Comparison of ENCODE assay signal across 8 mouse cellular contexts in genomic region chr8:90908580-90909471, GRCm38 (mm10).
DNase-seq lines count a peak whose midpoint lies in the region; ATAC-seq and TF ChIP-seq lines count a peak whose summit lies in the region.

No protein-coding gene starts in this region.

- peaks cover 10% of the 10 kb centered on the region; the same call in 1 of the 2 replicates for H3K4me1 ChIP-seq in heart, embryonic 13.5 days
- no peaks in the 10 kb centered on the region for H3K4me1 ChIP-seq in kidney, postnatal 0 days (replicated peaks; ENCODE audit: insufficient read depth, low read length)
- peaks cover 14% of the 10 kb centered on the region for H3K4me1 ChIP-seq in liver, embryonic 15.5 days (replicated peaks)
- H3K4me1 ChIP-seq in neural tube, embryonic 11.5 days (ENCODE audit: control insufficient read depth, insufficient read depth, low read length) = no peaks in the 10 kb centered on the region
- H3K4me1 ChIP-seq in stomach, embryonic 16.5 days (ENCODE audit: control insufficient read depth, insufficient read depth, low read length) = peaks cover 3% of the 10 kb centered on the region

- H3K9ac ChIP-seq in heart, embryonic 13.5 days = peak overlapping the region; percentile 88
- H3K9ac ChIP-seq in kidney, postnatal 0 days (ENCODE audit: low read depth, low read length) = peak overlapping the region; percentile 74
- H3K9ac ChIP-seq in liver, embryonic 15.5 days = peak overlapping the region; percentile 74
- H3K9ac ChIP-seq in neural tube, embryonic 11.5 days (ENCODE audit: low read length) = peak overlapping the region; percentile 79
- H3K9ac ChIP-seq in stomach, embryonic 16.5 days (ENCODE audit: low read length) = peak overlapping the region; percentile 83

- H3K4me2 ChIP-seq in heart, embryonic 13.5 days = peak overlapping the region; percentile 95
- peak overlapping the region; percentile 98 for H3K4me2 ChIP-seq in kidney, postnatal 0 days (ENCODE audit: low read length)
- peak overlapping the region; percentile 96 for H3K4me2 ChIP-seq in liver, embryonic 15.5 days
- H3K4me2 ChIP-seq in neural tube, embryonic 11.5 days (ENCODE audit: low read depth) = peak overlapping the region; percentile 100
- peak overlapping the region; percentile 77 for H3K4me2 ChIP-seq in stomach, embryonic 16.5 days (ENCODE audit: low read depth, low read length)

- 0 out of 2 replicates have a peak, but pooled peaks have one; percentile 19 for TF ChIP-seq POLR2A in brain, embryonic 14.5 days (IDR thresholded peaks at IDR 0.05; ENCODE audit: borderline replicate concordance, extremely low read depth, insufficient read depth, insufficient read length, poor library complexity, severe bottlenecking)

- peak overlapping the region; percentile 87 for H3K4me3 ChIP-seq in heart, embryonic 13.5 days
- peak overlapping the region; percentile 82 for H3K4me3 ChIP-seq in kidney, postnatal 0 days (replicated peaks; ENCODE audit: low read depth, low read length)
- H3K4me3 ChIP-seq in liver, embryonic 15.5 days (replicated peaks) = peak overlapping the region; percentile 84
- H3K4me3 ChIP-seq in neural tube, embryonic 11.5 days (ENCODE audit: low read depth, low read length) = peak overlapping the region; percentile 58
- H3K4me3 ChIP-seq in stomach, embryonic 16.5 days (replicated peaks; ENCODE audit: low read length) = peak overlapping the region; percentile 73

- DNase-seq in brain, embryonic 14.5 days (ENCODE audit: low read depth) = peak; percentile 55
- peak; percentile 61 for DNase-seq in kidney, postnatal 0 days (ENCODE audit: low spot score)
- DNase-seq in neural tube, embryonic 11.5 days (ENCODE audit: low spot score) = peak; percentile 63

- H3K27ac ChIP-seq in heart, embryonic 13.5 days (replicated peaks) = peak overlapping the region; percentile 85
- H3K27ac ChIP-seq in kidney, postnatal 0 days = peak overlapping the region; percentile 77
- peak overlapping the region; percentile 84 for H3K27ac ChIP-seq in liver, embryonic 15.5 days (replicated peaks)
- peak overlapping the region; percentile 87 for H3K27ac ChIP-seq in neural tube, embryonic 11.5 days (ENCODE audit: low read depth, low read length)
- H3K27ac ChIP-seq in stomach, embryonic 16.5 days (ENCODE audit: low read length) = peak overlapping the region; percentile 84

- H3K36me3 ChIP-seq in heart, embryonic 13.5 days = no peaks in the 10 kb centered on the region
- no peaks in the 10 kb centered on the region for H3K36me3 ChIP-seq in kidney, postnatal 0 days (ENCODE audit: insufficient read depth, low read length)
- H3K36me3 ChIP-seq in liver, embryonic 15.5 days (replicated peaks) = no peaks in the 10 kb centered on the region
- H3K36me3 ChIP-seq in neural tube, embryonic 11.5 days (ENCODE audit: control insufficient read depth, insufficient read depth, low read length) = no peaks in the 10 kb centered on the region
- no peaks in the 10 kb centered on the region for H3K36me3 ChIP-seq in stomach, embryonic 16.5 days (ENCODE audit: control insufficient read depth, insufficient read depth, low read length)

- no peaks in the 10 kb centered on the region for H3K27me3 ChIP-seq in heart, embryonic 13.5 days (replicated peaks)
- no peaks in the 10 kb centered on the region for H3K27me3 ChIP-seq in kidney, postnatal 0 days (ENCODE audit: insufficient read depth, low read length)
- H3K27me3 ChIP-seq in liver, embryonic 15.5 days = peaks cover 10% of the 10 kb centered on the region
- H3K27me3 ChIP-seq in neural tube, embryonic 11.5 days (ENCODE audit: control insufficient read depth, insufficient read depth, low read length) = no peaks in the 10 kb centered on the region
- no peaks in the 10 kb centered on the region for H3K27me3 ChIP-seq in stomach, embryonic 16.5 days (ENCODE audit: control insufficient read depth, insufficient read depth, low read length)

- peak; percentile 24 for ATAC-seq in CD4-positive, CD25-positive, alpha-beta regulatory T cell, adult 4 months
- 0 out of 2 replicates have a peak, but pooled peaks have one; percentile 32 for ATAC-seq in erythroid progenitor cell, adult 5-6 weeks (replicated peaks; ENCODE audit: low FRiP score, poor library complexity, severe bottlenecking)
- peak; percentile 16 for ATAC-seq in heart, embryonic 13.5 days (ENCODE audit: extremely low read depth, insufficient number of reproducible peaks, low FRiP score, low TSS enrichment)
- peak; percentile 1; the same call in 1 of the 2 replicates for ATAC-seq in kidney, postnatal 0 days (replicated peaks; ENCODE audit: low FRiP score, low read depth)
- ATAC-seq in liver, embryonic 15.5 days (ENCODE audit: insufficient read depth) = no peak
- peak; percentile 67 for ATAC-seq in neural tube, embryonic 11.5 days (ENCODE audit: insufficient read depth, low FRiP score, low TSS enrichment)
- peak; percentile 23 for ATAC-seq in stomach, embryonic 16.5 days (ENCODE audit: insufficient read depth, low FRiP score)

- no peak for TF ChIP-seq CTCF in brain, embryonic 14.5 days (IDR thresholded peaks at IDR 0.05; ENCODE audit: borderline replicate concordance, extremely low read depth, insufficient read depth, insufficient read length)
- TF ChIP-seq CTCF in kidney, postnatal 0 days (IDR thresholded peaks at IDR 0.05; ENCODE audit: low read depth) = peak; percentile 18; the same call in 1 of the 2 replicates

- WGBS in heart, embryonic 13.5 days = under 1% methylated on average over 75 of the region's 89 CpGs
- under 1% methylated on average over 55 of the region's 89 CpGs for WGBS in kidney, postnatal 0 days
- WGBS in liver, embryonic 15.5 days (ENCODE audit: insufficient replicate concordance) = under 1% methylated on average over 89 of the region's 89 CpGs
- under 1% methylated on average over 63 of the region's 89 CpGs for WGBS in neural tube, embryonic 11.5 days
- under 1% methylated on average over 75 of the region's 89 CpGs for WGBS in stomach, embryonic 16.5 days

- no peaks in the 10 kb centered on the region for H3K9me3 ChIP-seq in heart, embryonic 13.5 days
- no peaks in the 10 kb centered on the region for H3K9me3 ChIP-seq in kidney, postnatal 0 days (replicated peaks; ENCODE audit: low read length)
- H3K9me3 ChIP-seq in liver, embryonic 15.5 days (replicated peaks) = no peaks in the 10 kb centered on the region
- H3K9me3 ChIP-seq in neural tube, embryonic 11.5 days (ENCODE audit: control insufficient read depth, low read length) = no peaks in the 10 kb centered on the region
- H3K9me3 ChIP-seq in stomach, embryonic 16.5 days (replicated peaks; ENCODE audit: control insufficient read depth, low read length) = no peaks in the 10 kb centered on the region
